Mouse (Mus musculus): Measurements from ENCODE around the gene H60b.
"Not testable (repeated sequence)": the region's sequence is repeated elsewhere in the genome, so short reads cannot be mapped to it uniquely, and the experiment has no call there.

H60b gene

GRCm38 (mm10) chr10:22158310-22158999 lies at the start of gene H60b, which contains the start of gene Raet1e:
Gene H60b, plus strand, starts transcription at chr10:22158586.
Gene Raet1e, plus strand, starts transcription at chr10:22158569.
- peak; percentile 87 for DNase-seq

GRCm38 (mm10) chr10:22140665-22141280 lies 17.6 kb upstream of the H60b start:
- DNase-seq: peak; percentile 91

- DNase-seq: not testable (repeated sequence)
These were observed 16.2 kb upstream of the H60b start for GRCm38 (mm10) chr10:22142194-22142593.

GRCm38 (mm10) chr10:22142926-22143325 lies 15.5 kb upstream of the H60b start:
- no peak for DNase-seq

GRCm38 (mm10) chr10:22148441-22149072 lies 9.8 kb upstream of the H60b start:
- DNase-seq: peak; percentile 87

- no peak for DNase-seq
These were observed 9.2 kb upstream of the H60b start, which contains the start of gene E030030I06Rik for GRCm38 (mm10) chr10:22149073-22149690. Gene E030030I06Rik, minus strand, starts transcription at chr10:22149270.

- DNase-seq: no peak
These were observed 8.5 kb upstream of the H60b start for GRCm38 (mm10) chr10:22149691-22150465.

GRCm38 (mm10) chr10:22150593-22150992 lies 7.8 kb upstream of the H60b start:
- DNase-seq: no peak

GRCm38 (mm10) chr10:22151056-22151862 lies 7.1 kb upstream of the H60b start:
- DNase-seq: not testable (repeated sequence)

GRCm38 (mm10) chr10:22151863-22152640 lies 6.3 kb upstream of the H60b start:
- DNase-seq: not testable (repeated sequence)

- DNase-seq: not testable (repeated sequence)
These were observed 5.2 kb upstream of the H60b start for GRCm38 (mm10) chr10:22153147-22153690.

- not testable (repeated sequence) for DNase-seq
These were observed 4.3 kb upstream of the H60b start for GRCm38 (mm10) chr10:22154127-22154526.

GRCm38 (mm10) chr10:22154871-22155799 lies 3.3 kb upstream of the H60b start:
- no peak for DNase-seq

- DNase-seq: no peak
These were observed 760 bp downstream of the H60b start for GRCm38 (mm10) chr10:22159131-22159561.

GRCm38 (mm10) chr10:22159581-22160140 lies 1.3 kb downstream of the H60b start:
- no peak for DNase-seq

- not testable (repeated sequence) for DNase-seq
These were observed 4.9 kb downstream of the H60b start for GRCm38 (mm10) chr10:22163279-22163678.

GRCm38 (mm10) chr10:22163705-22164583 lies 5.6 kb downstream of the H60b start:
- peak; percentile 85 for DNase-seq
